Mouse (Mus musculus) thymus, postnatal 36 days (tissue): ENCODE data around the gene Tcl1b5.
"Not testable (repeated sequence)": the region's sequence is repeated elsewhere in the genome, so short reads cannot be mapped to it uniquely, and the experiment has no call there.

ENCODE experiments used
- DNase-seq, 2 experiments: peaks; one replicate each; pipeline ENCODE4 v3.0.0; 2022; ENCODE audit warnings: mixed read lengths in 2 of 2

The Tcl1b5 gene

DNA sequence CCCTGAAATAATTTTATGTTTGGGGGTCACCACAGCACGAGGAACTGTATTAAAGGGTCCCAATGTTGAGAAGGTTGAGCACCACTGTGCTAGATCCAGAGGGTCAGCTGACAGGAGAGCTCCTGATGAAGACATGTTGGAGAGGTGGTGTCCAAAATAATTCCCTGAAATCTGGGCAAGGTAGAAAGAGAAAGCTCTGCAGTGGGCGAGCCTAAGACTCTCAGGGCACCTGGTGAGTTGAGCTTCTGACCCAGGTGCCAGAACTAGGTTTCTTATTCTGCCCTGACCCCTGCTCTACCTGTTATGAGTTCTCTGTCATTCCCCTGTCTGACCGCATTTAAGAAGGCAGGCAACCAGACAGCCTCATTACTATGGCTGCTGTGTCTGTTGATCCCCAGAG lies at the start of gene Tcl1b5:
Tcl1b5 (plus strand) TSS at position 301 of the 400 bp plus-strand sequence.
- DNase-seq = not testable (repeated sequence)

DNA sequence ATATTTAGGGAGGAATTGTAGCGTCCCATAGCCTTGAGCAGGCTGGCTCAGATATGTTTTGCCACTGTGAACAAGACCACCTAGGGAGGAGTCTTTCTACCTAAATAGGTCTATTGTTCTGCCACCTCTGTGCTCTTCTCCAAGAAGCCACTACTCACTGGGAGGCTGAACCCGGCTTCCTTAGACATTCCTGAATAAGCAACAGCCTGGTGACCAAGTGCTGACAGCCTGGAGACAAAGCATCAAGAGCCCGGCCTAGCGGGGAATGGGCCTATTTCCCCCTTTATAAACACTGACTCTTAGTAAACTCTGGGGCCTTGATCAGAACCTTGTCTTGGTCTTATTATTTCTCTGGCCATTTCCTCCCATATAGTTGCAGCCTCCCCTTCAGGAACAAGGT lies 49.6 kb upstream of the Tcl1b5 start:
- no peak for DNase-seq

DNA sequence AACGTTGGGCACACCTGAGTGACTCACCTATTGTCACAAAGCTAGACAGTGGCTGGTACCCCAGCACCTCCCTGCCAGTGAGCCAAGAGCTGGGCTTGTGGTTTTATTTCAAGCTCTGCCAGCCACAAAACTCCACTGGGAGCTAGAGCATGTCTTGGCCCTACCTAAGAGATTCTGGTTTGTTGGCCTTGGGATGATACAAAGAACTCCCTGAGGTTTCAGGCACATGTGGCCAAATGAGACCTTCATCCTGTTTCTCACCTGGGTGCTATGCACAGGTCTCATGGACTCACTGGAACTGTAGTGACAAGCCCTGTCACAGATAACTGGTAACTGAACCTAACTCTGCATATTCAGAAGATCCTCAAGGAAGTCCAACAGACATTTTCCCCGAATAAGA lies 48.5 kb upstream of the Tcl1b5 start:
- DNase-seq = no peak

DNA sequence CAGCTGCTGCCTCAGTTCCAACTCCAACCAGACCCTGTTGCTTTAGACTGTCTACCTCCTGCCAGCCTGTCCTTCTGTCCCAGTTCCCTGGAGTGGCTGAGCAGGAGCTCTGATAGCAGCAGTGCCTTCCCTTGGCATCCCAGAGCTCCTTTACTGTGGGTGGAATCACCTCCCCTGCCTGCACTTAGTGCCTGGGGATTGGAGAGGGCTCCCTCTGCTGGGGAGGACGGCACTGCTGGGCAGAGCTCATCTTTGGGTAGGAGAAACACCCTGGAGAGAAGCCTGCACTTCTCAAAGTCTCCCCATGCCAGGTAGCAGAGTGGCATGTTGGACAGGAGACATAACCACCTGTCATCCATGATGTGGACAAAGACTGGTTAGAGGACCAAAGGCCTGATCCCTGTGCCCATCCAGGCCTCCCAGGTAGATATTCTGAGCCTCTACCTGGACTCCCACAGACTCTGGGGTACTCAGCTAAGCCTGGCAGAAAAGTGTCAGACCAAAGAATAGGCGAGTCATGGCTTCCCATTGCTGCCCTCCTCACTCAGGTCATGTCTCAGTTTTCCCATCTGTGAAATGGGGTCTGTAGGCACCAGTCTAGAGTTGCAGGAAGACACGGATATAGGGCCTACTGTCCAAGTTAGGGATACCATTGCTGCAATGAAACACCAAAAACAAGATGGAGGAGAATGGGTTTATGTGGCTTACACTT lies 46.5 kb upstream of the Tcl1b5 start:
- DNase-seq = not testable (repeated sequence)

DNA sequence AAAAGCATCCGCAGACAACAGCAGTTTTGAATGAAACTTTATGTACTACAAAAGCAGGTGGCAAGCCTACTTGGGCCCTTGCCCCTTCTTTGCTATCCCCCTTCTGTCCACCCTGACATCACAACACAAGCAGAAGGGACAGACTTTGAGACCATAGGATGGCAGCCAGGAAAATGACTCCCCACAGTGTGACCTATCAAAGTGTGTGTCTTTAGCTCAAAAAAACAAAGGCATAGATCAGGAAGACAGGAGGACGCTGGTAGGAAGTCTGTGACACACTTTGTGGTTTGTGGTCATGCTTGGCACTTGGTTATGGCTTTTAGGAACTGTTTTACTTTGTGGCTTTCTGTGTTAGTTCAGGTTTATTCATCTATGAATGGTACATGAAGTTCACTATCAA lies 42.0 kb upstream of the Tcl1b5 start:
- DNase-seq = not testable (repeated sequence)

- DNase-seq = not testable (repeated sequence)
Measured at GRCm38 (mm10) chr12:105134826-105135225, 41.3 kb upstream of the Tcl1b5 start.

DNA sequence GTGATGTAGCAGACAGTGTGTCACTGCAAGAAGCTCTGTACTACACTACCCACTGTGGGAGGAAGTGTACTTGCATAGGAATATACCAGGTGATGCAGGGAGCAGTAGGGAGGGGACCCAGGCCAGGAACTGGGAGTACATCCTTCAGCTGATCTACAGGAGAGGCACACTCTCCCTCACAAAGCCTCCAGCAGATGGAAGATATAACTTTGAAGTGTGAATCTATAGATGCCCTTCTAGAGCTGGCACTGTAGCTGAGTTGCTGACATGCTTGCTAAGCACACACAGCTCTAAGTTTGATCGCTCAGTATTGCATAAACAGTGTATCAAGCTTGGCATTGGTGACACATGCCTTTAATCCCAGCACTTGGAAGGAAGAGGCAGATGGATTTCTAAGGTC lies 38.4 kb upstream of the Tcl1b5 start:
- DNase-seq = not testable (repeated sequence)

DNA sequence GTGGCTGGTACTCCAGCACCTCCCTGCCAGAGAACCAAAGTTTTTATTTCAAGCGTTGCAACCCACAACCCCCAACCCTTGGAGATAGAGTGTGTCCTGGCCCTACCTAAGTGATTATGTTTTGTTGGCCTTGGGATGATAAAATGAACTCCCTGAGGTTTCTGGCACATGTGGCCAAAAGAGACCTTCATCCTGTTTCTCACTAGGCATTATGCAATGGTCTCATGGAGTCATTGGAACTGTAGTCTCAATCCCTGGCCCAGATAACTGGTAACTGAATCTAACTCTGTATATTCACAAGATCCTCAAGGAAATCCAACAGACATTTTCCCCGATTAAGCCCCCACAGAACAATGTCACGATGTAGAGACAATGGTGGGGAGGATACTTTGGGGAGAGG lies 33.0 kb upstream of the Tcl1b5 start:
- DNase-seq = no peak

GRCm38 (mm10) chr12:105144928-105145327 lies 31.2 kb upstream of the Tcl1b5 start:
- not testable (repeated sequence) for DNase-seq

- no peak for DNase-seq
Measured at GRCm38 (mm10) chr12:105145714-105146113, 30.4 kb upstream of the Tcl1b5 start, which contains the start of gene Tcl1b2. TSS of gene Tcl1b2 (plus strand) at chr12:105146014.

- not testable (repeated sequence) for DNase-seq
Measured at GRCm38 (mm10) chr12:105155286-105155685, 20.9 kb upstream of the Tcl1b5 start.

DNA sequence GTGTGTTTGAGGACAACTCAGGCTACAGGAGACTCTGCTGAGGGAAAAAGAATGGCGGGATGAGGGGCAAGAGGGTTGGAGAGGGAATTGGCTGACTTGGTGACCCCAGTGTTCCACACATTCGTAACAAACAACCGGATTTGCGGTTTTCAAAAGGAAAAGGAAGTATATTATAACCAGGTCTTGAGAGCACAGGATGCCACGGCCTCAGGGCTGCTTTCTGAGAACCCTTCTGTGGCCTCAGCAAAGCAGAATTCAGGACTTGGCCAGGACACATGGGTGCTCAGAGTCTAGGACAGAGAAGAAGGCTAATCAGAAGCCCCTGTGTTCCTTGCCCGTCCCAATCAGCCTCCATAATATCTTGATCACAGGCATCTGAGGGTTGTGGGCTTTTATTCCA lies 17.3 kb upstream of the Tcl1b5 start:
- DNase-seq = no peak

DNA sequence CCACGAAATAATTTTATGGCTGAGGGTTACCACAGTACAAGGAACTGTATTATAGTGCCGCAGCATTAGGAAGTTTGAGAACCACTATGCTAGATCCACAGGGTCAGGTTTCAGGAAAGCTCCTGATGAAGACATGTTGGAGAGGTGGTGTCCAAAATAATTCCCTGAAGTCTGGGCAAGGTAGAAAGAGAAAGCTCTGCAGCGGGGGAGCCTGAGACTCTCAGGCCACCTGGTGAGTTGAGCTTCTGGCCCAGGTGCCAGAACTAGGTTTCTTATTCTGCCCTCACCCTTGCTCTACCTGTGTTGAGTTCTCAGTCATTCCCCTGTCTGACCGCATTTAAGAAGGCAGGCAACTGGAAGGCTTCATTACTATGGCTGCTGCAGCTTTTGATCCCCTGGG lies 16.8 kb upstream of the Tcl1b5 start, which contains the start of gene Tcl1b1:
Tcl1b1 (plus strand) TSS at position 301 of the 400 bp plus-strand sequence.
- no peak for DNase-seq

- DNase-seq = no peak
Measured at GRCm38 (mm10) chr12:105166734-105167133, 9.4 kb upstream of the Tcl1b5 start.

DNA sequence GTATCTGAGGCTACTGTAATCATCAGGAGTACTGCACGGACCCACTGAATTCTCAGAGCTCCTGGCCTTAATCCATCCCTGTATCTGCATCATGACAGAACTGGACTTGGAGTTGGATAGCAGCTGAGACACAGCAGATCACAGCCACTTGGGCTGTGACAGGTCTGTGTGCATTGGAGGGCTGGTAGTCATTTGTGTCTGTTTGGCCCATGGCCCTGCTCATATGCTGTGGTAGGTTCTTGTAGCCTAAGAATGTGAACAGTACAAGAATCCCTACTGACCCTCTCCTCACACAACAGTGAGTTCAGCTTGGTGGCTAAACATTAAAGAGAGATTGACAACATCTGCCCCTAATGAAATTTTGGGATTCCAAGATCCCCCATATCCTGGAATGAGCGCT lies 2.8 kb upstream of the Tcl1b5 start:
- no peak for DNase-seq

DNA sequence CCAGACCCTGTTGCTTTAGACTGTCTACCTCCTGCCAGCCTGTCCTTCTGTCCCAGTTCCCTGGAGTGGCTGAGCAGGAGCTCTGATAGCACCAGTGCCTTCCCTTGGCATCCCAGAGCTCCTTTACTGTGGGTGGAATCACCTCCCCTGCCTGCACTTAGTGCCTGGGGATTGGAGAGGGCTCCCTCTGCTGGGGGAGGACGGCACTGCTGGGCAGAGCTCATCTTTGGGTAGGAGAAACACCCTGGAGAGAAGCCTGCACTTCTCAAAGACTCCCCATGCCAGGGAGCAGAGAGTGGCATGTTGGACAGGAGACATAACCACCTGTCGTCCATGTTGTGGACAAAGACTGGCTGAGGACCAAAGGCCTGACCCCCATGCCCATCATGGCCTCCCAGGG lies 1.8 kb upstream of the Tcl1b5 start:
- DNase-seq = peak; percentile 52 to 63

- DNase-seq = not testable (repeated sequence)
Measured at GRCm38 (mm10) chr12:105181040-105181644, 5.0 kb downstream of the Tcl1b5 start.

GRCm38 (mm10) chr12:105188980-105189379 lies 12.8 kb downstream of the Tcl1b5 start:
- DNase-seq = peak; percentile 6 to 7

- not testable (repeated sequence) for DNase-seq
Measured at GRCm38 (mm10) chr12:105190743-105191142, 14.6 kb downstream of the Tcl1b5 start, which contains the start of gene Tcl1b3. TSS of gene Tcl1b3 (plus strand) at chr12:105191043.

DNA sequence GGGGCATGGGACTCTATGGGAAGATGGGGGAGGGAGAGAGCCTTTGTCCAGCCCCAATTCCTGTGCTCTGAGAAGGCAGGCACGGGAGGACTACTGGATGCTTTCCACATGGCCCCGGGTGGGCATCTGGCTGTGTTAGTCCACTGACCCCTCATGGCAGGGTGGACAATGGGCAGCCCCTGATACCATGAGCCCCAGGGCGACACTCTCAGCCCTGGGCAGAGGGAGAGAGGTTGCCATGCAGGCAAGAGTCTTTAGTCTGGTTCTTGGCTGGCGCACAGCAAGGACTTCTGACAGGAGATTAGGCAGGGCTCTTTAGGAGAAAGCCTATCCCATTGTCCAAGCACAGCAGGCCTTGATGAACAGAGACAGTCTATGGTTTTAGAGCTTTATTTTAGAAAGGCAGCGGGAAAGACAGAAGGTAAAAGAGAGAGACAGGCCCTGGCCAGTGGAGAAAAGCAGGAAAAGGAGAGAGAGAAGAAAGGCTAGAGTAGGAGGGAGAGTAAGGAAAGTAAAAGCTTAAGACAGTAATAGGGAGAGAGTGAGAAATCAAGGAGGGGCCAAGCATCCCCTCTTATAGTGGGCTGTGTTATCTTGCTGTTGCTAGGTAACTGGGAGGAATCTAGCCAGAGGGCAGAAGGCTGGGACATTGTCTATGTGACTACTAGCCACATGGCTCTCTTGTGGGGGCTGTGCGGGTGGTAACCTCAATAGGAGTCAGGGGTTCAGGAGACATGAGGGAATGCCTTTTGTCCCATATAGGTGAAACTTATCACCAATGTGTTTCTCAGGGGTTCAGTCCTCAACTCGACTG lies 23.7 kb downstream of the Tcl1b5 start:
- DNase-seq = not testable (repeated sequence)

GRCm38 (mm10) chr12:105201657-105202056 lies 25.5 kb downstream of the Tcl1b5 start, which contains the start of gene Tcl1b4:
TSS of gene Tcl1b4 (plus strand) at chr12:105201957.
- DNase-seq = not testable (repeated sequence)

DNA sequence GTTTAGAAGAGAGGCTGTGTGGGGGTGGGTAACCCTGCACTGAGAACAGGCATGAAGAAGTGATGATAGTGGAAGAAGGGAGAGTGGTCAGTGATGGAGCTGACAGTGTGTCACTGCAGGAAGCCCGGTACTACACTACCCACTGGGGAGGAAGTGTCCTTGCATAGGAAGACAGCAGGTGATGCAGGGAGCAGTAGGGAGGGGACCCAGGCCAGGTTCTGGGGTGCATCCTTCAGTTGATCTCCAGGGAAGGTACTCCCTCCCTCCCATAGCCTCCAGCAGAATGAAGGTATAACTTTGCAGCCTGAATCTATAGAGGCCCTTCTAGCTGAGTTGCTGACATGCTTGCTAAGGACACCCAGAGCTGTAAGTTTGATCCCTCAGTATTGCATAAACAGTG lies 30.9 kb downstream of the Tcl1b5 start:
- no peak for DNase-seq

- DNase-seq = no peak
Measured at GRCm38 (mm10) chr12:105208441-105208840, 32.3 kb downstream of the Tcl1b5 start.
